Mouse (Mus musculus): ENCODE data around the gene Tmem86a.

Gene Tmem86a

GRCm38 (mm10) chr7:47077451-47077850 lies 27.1 kb downstream of the Tmem86a start:
- peak; percentile 67 for DNase-seq

GRCm38 (mm10) chr7:47080868-47081267 lies 30.5 kb downstream of the Tmem86a start:
- DNase-seq = peak; percentile 37

- peak; percentile 79 for DNase-seq
Observed at GRCm38 (mm10) chr7:47081277-47081676, 30.9 kb downstream of the Tmem86a start.

GRCm38 (mm10) chr7:47085075-47085474 lies 34.7 kb downstream of the Tmem86a start:
- DNase-seq = no peak

GRCm38 (mm10) chr7:47093935-47094334 lies 43.5 kb downstream of the Tmem86a start:
- no peak for DNase-seq

- no peak for DNase-seq
Observed at GRCm38 (mm10) chr7:47094969-47095368, 44.6 kb downstream of the Tmem86a start.

- no peak for DNase-seq
Observed at GRCm38 (mm10) chr7:47098044-47098443, 47.6 kb downstream of the Tmem86a start.

- no peak for DNase-seq
Observed at GRCm38 (mm10) chr7:47099306-47099705, 48.9 kb downstream of the Tmem86a start.

- DNase-seq = no peak
Observed at GRCm38 (mm10) chr7:47100615-47101014, 50.2 kb downstream of the Tmem86a start.

GRCm38 (mm10) chr7:47102970-47103369 lies 52.6 kb downstream of the Tmem86a start:
- no peak for DNase-seq

GRCm38 (mm10) chr7:47103671-47104414 lies 53.4 kb downstream of the Tmem86a start:
- DNase-seq = no peak

All from right cerebral cortex, postnatal 4 days (tissue).